Mouse (Mus musculus) spleen, postnatal 14 days (tissue): ENCODE measurements around the gene Irf3.

Experiments used
- DNase-seq, 2 experiments: peaks; one replicate each; pipeline ENCODE4 v3.0.0; 2021 to 2022; ENCODE audit warnings: low spot score in 2 of 2

Gene Irf3

DNA sequence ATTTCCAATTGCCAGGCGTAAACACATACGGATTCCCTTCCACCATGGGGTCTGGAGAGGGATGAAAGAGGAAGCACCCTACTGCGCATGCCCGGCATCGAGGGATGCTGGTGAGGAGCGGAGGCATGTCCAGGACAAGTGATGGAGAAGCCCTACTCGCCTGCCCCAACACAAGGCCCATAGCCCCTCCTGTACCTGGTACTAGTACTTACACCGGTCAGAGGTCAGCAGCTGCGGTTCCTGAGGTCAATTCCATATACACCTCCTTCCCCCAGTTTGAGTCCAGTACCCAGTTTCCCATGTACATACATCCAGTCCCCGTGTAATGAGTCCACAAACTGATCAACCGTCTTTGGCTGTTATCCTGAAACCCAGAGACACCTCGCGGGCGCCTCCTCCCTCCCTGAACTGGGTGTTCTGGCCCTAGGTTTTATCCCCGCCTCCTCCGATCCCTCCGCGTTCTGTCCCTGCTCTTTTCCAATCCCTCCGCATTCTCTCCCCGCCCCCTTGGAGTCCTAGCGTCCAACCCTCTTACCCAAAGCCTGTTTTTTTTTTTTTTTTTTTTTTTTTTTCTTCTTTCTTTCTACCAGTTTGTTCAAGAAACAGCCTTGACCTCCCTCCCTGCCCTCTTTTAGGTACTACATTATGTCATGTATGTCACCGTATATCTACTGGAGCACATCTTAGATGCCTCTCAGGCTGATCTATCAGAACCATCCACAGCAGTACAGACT, 22.9 kb upstream of the Irf3 start, which contains the start of gene Cpt1c:
TSS of gene Cpt1c (minus strand) at position 469 of the 734 bp plus-strand sequence.
- peak; percentile 37 to 49 for DNase-seq

DNA sequence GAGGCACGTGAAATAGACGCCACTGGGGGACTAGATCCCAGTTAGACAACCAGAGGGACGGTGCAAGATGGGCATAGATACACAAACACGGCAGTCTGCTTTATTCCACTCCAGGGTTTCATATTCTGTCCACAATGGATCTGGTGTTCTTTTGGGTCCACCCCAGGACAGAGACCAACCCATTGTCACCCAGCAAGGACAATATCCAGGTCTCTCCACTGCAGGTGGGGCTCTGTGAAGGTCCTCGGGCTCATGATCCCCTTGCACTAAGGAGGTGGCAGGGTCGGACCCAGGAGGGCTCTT, 22.4 kb upstream of the Irf3 start:
- no peak for DNase-seq

DNA sequence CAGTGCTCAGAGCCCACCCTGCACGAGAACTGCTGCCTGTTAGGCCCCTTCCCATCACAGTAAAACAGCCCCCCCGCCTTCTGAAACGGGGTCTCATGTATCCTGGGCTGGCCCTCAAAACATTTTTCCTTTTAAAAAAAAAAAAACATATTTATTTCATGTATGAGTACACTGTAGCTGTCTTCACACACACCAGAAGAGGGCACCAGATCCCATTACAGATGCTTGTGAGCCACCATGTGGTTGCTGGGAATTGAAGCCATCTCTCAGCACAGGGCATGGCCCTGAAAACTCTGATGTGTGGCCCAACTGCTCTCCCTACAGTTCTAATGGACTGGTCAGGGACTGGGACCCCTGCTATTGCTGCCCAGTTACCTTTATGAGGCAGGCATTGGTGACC, 19.1 kb upstream of the Irf3 start:
- no peak for DNase-seq

DNA sequence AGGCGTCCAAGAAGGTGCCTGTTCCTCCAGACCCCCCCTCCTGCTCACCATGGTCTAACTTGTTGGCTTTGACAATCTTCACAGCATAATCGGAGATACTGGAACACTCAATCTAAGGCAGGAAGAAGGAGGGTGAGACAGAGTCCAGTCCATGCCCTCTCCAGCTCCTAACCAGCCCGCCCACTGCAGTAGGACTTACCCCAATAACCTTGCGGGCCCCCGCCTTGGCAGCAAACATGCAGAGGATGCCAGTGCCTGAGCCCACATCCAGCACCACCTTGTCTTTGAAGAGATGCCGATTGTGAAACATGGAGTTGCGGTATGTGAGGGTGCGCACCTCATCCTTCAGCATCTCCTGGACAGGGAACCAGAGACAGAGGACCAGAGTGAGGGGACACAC, 15.9 kb upstream of the Irf3 start:
- DNase-seq, result no peak

DNA sequence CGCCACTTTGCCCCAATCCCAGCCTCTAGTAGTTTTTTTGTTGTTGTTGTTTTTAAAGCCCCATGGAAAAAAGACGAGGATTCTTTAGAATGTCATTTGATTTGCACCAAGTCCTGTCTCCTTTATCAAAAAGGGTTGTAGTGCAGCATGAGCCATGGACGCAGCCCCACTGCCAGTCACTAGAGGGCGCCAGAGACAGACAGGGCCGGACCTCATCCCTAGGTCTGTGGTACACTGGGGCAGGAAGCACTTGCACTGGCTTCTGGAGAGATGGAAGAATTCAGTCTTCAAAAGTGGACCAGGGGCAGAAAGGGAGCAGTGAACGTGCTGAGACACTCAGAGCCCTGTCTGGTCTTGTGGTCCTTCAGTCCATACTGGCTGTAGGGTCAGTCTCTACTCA, 14.4 kb upstream of the Irf3 start:
- peak; percentile 76 to 89 for DNase-seq

DNA sequence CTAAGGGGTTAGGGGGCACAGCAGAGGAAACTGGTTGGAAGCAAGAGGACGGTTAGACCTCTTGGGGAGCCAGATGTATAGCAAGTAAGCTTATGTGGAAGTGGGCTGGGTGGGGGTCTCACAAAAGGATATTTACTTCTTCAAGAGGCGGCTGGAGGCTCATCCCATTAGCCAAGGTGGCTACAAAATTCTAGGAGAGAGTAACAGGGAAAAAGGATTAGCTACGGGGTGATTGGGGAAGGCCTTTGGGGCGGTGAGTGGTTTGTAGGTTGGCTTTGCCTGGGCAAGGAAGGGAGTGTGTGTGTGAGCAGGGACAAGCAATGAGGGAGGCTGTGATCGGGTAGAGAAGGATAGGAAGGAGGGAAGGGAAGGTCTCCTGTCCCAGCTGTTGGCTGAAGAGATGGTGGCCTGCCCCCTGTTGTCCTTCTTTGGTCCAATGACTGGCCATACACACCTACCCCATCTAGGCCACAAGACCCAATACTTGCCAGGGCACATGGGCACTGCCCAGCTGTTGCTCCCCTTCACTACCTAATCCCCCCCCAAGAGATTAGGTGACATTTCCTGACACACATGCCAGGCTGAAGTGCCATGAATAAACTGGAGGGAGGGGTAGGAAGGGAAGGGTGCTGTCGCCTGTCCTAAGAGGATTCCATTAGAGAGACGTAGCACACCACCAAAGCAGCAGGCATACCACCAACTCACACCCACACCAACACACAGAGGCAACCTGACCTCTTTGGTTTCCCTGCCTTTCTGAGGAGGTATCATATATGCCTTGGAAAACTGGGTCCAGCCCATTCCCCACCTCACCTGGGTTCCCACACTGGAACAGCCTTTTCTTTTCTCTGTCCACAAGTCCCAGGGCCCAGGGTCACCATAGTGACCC, 13.3 kb upstream of the Irf3 start:
- no peak for DNase-seq

DNA sequence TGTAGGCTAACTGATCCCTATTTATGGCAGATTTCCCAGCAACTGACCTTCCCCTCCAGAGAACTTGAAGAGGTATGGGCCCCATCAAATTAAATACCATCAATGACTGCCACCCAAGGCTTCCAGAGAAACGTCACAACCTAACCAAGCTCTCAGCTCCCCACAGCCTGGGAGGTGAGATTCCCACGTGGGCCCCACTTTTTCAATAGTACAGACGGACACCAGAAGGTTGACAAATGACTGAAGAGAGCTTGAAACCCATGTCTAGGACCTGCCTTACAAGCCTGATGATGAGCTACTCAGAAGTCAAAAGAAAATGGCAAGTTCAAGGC, 12.6 kb upstream of the Irf3 start:
- no peak for DNase-seq

DNA sequence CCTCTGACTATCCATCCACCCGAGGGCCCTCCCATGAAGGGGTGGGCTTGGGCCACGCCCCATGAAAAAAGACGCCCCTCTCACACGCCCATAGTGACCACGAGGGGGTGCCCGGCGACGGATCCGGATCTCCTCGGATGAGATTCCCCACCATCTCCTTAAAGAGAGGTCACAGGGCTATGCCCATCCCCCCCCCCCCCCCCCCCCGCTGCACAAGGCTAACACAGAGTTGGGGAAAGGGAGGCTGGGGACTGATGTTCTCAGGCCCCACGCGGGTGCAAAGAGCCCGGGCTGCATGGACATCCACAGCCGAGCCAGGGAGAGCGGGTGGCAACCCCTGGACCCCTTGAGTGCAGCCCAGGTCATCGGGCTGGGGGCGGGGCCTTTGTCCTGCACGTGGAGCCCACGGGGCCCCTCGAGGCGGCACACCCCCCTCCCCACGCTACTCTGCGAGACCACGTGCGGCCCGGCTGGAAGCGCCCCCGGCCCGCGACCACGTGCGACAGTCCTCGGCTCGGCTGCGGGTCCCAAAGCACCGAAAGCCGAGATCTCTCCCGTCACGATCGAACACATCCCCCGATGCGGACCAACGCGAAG, 11.8 kb upstream of the Irf3 start:
- peak in 1 of 2 experiments; percentile 53 for DNase-seq

DNA sequence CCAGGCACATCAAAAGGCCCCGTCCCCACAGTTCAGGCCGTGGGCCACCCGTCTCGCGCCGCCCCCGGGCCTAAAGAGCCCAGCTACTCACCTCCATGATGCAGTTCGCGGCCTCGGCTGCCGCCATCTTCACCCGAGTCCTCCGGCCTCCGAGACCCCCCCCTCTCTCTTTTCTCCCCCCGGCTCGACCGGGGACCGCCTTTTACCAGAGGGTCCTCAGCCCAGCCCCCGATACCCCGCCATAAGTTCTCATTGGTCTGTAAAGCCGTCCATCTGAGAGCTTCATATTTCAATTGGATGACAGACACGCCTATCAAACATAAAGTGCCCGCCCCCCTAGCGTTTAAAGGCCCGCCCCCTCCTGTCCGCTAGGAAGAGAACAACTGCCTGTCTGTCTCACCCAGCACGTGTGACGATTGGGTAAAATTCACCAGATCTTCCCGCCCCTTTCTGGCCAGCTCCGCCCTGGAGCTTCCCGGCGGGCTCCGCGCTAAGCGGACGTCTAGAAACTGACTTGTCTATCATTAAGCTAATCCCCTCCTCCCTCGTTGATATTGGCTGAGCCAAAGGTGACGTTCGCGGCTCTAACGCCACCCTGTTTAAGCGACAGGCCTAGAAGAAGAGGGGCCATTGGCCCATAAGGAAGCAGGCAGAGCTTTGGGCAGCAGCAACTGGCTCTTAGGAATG, 11.1 kb upstream of the Irf3 start, which contains the start of gene Prmt1:
TSS of gene Prmt1 (minus strand) at position 377 of the 687 bp plus-strand sequence.
- peak; percentile 92 for DNase-seq

DNA sequence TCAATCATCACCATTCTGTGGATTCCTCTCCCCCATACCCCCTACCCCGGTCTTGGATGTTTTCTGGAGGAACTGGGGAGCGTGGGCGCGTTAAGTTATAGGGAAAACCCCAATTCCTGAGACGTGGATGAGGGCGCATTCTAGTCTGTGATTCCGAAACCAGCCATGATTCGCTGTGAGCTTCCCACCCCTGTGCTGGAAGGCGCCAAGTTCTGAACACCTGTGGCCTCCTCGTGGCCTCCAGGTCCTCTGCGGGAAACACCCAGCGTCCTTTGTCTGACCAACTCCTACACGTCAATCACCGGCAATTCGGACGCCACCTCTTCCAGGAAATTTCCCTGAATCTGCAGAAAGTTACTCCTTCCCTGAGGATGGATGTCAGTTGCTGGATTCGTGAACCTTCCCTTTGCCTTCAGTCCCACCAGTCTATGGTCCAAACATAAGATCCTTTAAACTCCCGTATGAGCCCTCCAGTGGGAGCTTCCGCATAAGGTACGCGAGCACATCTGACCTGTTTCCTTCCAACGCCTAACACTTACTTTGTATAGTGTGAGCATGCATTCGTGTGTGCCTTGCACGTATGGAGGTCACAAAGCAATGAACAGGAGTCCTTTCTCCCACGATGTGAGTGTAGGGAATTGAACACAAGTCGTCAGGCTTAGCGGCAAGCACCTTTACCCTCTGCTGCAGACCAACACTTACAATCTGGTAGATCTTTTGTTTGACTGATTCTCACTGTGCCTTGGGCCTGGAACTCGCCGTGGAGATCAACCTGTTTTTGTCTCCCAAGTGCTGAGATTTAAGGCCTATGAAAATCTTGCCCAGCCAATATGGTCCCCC, 10.3 kb upstream of the Irf3 start:
- DNase-seq, result no peak

DNA sequence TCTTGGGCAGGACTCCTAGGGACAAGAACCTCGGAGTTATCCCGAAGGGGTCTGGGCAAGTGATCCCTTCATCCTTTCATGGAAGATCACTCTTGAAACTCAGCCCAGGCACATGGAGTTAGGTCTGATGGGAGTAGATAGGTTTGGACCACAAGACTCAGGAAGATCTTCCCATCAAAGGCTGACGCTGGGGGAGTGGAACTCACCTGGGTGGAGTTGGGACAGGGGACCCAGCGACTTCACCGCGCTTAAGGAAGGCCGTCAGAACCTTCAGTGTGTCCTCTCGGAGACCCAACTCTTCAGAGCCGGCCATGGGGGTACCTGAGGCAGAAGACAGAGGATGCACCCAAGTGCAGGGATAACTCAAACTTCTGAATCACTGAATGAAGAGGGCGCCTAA, 776 bp upstream of the Irf3 start:
- no peak for DNase-seq

DNA sequence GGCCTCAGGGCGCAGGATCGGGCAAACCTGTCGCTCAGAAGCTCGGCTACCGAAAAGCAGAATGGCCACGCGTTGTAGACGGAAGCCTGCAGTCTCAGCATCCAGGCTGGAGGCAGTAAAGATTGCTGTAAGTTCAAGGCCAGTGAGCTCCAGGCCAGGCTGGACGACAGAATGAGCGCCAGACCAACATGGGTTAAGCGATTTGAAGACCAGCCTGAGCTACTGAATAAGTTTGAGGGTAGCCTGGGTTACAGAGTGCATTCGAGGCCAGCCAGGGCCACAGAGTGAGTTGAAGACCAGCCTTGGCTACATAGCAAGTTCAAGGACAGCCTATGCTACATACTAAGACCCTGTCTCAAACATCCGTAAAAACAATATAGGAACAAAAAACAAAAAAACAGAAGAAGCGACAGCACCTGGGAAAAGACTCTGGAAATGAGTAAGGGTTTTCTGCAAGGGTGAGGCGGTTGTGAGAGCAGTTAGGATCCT, 536 bp downstream of the Irf3 start:
- no peak for DNase-seq

DNA sequence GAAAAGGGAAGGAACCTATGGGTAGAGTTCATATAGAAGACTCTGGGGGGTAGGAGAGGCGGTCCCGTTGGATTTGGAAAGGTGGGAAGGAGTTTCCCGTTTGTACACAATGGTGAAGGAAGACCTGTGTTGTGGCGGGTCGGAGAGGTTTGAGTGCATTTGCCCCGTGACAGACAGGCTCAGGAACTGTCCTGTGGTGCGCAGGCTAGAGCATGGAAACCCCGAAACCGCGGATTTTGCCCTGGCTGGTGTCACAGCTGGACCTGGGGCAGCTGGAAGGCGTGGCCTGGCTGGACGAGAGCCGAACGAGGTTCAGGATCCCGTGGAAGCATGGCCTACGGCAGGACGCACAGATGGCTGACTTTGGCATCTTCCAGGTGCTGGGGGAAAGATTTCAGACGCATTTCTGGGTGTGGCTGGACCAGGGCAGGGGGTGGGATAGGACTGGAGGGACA, 1.1 kb downstream of the Irf3 start, which contains the start of gene Bcl2l12:
TSS of gene Bcl2l12 (minus strand) at position 212 of the 455 bp plus-strand sequence.
- peak in 1 of 2 experiments; percentile 32 for DNase-seq

DNA sequence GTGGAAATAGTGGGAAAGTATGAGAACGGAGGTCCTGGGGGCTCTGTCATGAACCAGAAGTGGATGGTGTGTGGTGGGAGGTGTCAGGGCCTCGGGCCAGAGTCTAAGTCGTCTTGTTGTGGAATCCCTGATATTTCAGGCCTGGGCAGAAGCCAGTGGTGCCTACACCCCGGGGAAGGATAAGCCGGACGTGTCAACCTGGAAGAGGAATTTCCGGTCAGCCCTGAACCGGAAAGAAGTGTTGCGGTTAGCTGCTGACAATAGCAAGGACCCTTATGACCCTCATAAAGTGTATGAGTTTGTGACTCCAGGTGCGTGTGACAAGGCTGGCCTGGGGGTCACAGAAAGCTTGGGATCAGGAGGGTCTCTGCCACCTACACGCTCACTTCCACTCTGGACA, 2.3 kb downstream of the Irf3 start:
- DNase-seq, result no peak

DNA sequence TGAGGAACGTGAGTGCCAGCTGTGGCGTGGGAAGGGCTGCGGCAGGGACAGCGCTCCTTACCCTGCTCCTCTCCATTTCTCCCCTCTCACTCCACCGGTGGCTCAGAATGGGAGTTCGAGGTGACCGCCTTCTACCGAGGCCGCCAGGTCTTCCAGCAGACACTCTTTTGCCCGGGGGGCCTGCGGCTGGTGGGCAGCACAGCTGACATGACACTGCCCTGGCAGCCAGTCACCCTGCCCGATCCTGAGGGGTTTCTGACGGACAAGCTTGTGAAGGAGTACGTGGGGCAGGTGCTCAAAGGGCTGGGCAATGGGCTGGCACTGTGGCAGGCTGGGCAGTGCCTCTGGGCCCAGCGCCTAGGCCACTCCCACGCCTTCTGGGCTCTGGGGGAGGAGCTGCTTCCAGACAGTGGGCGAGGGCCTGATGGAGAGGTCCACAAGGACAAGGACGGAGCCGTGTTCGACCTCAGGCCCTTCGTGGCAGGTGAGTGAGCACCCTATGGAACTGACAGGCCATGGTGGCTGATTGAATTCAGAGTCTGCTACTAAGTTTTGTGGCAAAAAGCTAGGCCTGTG, 3.2 kb downstream of the Irf3 start:
- no peak for DNase-seq

DNA sequence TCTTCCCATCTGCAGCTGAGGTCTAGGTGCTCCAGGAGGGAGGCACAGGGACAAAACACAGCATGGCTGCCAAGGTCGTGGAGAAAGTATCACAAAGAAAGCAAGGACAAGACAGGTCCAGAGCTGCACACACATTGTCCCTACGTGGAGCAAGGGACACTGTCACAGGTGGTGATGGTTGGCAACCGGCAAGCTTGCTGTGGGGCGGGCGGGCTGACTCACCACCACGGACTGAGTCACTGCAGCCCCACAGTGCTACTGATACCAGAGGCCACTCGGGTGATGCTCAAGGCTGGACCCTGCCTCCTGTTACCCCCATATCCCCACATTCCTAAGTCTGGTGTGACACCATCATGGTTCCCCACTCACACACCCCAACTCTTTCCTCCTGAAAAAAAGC, 5.0 kb downstream of the Irf3 start:
- no peak for DNase-seq

DNA sequence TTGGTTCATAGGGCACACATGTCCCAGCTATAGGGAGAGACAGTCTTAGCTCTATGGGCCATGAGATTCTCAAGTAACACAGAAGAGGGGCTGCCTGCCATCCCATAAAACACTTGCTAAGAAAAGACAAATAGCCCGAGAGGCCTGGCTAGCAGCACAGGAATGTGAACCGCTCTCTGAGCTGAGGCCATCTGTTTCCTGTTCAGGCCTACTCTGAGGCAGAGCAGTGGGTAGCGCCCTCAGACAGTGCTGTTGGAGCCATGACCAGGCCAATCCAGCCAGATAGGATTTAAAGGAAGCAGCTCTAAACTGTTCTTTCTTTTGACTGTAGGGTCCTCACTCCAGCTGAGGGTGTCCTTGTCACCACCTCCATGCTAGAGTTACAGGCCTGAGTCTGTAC, 7.1 kb downstream of the Irf3 start:
- no peak for DNase-seq

DNA sequence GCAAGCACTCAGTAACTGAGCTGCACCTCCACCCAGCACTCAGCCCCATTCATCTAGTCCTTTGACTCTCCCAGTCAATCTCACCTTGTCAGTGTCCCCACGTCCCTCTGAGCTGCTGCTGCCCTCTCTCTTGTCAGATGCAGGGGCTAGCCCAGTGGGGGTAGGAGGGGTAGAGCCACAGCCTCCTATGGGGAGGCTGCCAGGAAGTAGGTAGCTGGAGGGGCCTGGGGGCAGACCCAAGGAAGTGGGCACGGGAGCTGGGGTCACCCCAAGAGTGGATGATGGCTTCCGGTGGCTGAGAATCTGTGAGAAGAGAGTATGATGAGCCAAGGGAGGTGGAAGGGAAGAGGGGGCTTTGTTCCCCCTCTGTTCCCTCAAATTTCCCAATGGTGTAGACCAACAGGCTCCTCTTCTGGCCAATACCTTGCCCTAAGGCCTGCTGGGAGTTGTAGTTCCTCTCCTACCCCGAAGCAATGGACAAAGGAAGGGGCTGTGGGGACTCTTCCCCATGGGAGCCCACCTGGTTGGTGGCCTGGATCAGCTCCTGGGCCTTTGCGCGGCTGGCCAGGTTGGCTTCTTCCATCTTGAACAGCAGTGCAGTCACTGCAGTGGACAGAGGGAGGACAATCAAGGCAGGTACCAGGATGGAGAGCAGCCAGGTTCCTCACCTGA, 8.0 kb downstream of the Irf3 start:
- DNase-seq, result no peak

DNA sequence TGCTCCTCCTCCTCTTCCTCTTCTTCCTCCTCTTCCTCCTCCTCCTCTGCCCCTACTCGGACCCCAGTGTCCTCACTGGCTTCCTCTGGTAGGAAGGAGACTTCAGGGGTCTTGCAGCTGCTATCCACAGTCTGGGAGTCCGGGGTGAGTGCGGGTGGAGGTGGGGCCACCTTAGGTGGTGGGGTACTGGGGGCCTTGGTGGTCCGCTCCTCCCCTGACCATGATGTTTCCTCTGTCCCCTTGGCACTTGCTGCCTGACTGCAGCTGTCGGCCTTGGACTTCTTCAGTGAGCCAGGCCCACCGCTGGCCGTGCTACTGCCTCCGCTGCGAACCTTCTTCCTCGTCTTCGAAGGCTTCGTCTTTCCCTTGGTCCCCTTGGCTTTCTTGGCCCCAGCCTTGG, 9.1 kb downstream of the Irf3 start:
- no peak for DNase-seq

DNA sequence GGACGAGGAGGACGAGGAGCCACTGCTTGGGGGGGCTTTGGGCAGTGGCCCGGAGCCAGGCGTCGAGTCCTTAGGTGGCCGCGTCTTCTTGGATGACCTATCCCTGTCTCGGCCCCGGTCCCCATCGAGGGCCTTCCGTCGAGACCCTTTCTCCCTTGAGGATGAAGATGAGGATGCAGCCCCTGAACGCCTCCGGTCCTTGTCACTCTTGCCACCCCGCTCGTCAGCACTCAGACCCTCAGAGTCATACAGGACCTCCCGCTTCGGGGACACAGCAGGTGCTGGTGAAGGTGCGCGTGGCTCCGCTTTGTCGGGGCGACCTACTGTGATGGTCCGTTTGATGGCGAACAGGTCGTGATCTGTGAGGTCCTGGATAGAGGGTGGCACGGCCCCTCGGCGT, 9.7 kb downstream of the Irf3 start:
- no peak for DNase-seq
